Mouse (Mus musculus) hindbrain, embryonic 11.5 days (tissue): Measurements from ENCODE around the gene Zfp985. TPM values are rescaled to one million over a fixed set of nuclear protein-coding genes. Genes with fewer than 3 reads are reported as not detected.
"Not testable (repeated sequence)": the region's sequence is repeated elsewhere in the genome, so short reads cannot be mapped to it uniquely, and the experiment has no call there.

Source experiments
- ATAC-seq: fragments of 200-750 bp; cut with Nextera tagmentation; 2 replicates; pipeline ENCODE4 v1.8.0; 2017; ENCODE audit warnings: mild to moderate bottlenecking, moderate TSS enrichment, moderate library complexity; ENCODE audit not compliant: low FRiP score
- DNase-seq: peaks from one replicate; pipeline ENCODE4 v3.0.0-alpha.2; 2015; ENCODE audit warnings: low spot score
- H3K27ac ChIP-seq: fragments of 300-500 bp; sonication (generic); 2 replicates; pipeline ENCODE4 v1.5.1; 2014; ENCODE audit warnings: mild to moderate bottlenecking, low read depth, low read length
- H3K27me3 ChIP-seq: fragments of 300-500 bp; sonication (generic); 2 replicates; pipeline ENCODE4 v1.6.1; 2014; ENCODE audit warnings: mild to moderate bottlenecking, low read length, moderate library complexity, mixed read lengths; ENCODE audit not compliant: control insufficient read depth, insufficient read depth
- H3K36me3 ChIP-seq: fragments of 300-500 bp; sonication (generic); 2 replicates; pipeline ENCODE4 v1.6.1; 2014; ENCODE audit warnings: mild to moderate bottlenecking, low read length, moderate library complexity, mixed read lengths; ENCODE audit not compliant: control insufficient read depth, insufficient read depth
- H3K4me1 ChIP-seq: fragments of 300-500 bp; sonication (generic); replicated peaks from 2 replicates; pipeline ENCODE4 v1.6.1; 2014; ENCODE audit warnings: low read length, mixed read lengths; ENCODE audit not compliant: control insufficient read depth, insufficient read depth
- H3K4me2 ChIP-seq: fragments of 300-500 bp; sonication (generic); replicated peaks from 2 replicates; pipeline ENCODE4 v1.6.1; 2014; ENCODE audit warnings: mild to moderate bottlenecking, low read depth, low read length
- H3K4me3 ChIP-seq: fragments of 300-500 bp; sonication (generic); 2 replicates; pipeline ENCODE4 v1.5.1; 2014; ENCODE audit warnings: low read depth, low read length
- H3K9ac ChIP-seq: fragments of 300-500 bp; sonication (generic); 2 replicates; pipeline ENCODE4 v1.6.1; 2014; ENCODE audit warnings: low read depth, low read length
- H3K9me3 ChIP-seq: fragments of 300-500 bp; sonication (generic); 2 replicates; pipeline ENCODE4 v1.6.1; 2016; ENCODE audit warnings: low read length; ENCODE audit not compliant: control insufficient read depth
- WGBS: fragments of 180-500 bp; shearing (Covaris S2); extraction: QIAGEN DNeasy Blood & Tissue Kit; methylation state at CpG from one replicate; pipeline ENCODE4 v1.1.7; 2014; 5-methylcytosine and 5-hydroxymethylcytosine counted together
- polyA plus RNA-seq: library from polyadenylated mRNA; unstranded; fragments of >200 nt; fragmentation: Nextera tagmentation; extraction: Ambion mirVana; gene quantifications from 2 replicates; pipeline ENCODE4 v1.2.1, GENCODE M21; 2014

The Zfp985 gene
- polyA plus RNA-seq, 1 experiment from 2014 or later = 0.17 TPM

- no peak overlapping the region for H3K27ac ChIP-seq
- H3K4me1 ChIP-seq = no peaks in the 10 kb centered on the region
- H3K27me3 ChIP-seq = no peaks in the 10 kb centered on the region
- ATAC-seq (peak; percentile 57; the same call in 1 of the 2 replicates), DNase-seq (no peak)
- H3K9ac ChIP-seq = no peak overlapping the region
- 61% methylated on average over 1 of the region's 1 CpGs for WGBS
- H3K4me2 ChIP-seq = no peak overlapping the region
- no peaks in the 10 kb centered on the region for H3K36me3 ChIP-seq
- no peak overlapping the region for H3K4me3 ChIP-seq
- H3K9me3 ChIP-seq = peaks cover 3% of the 10 kb centered on the region
These were observed 33.7 kb downstream of the Zfp985 start for GRCm38 (mm10) chr4:147586511-147587473.

- not testable (repeated sequence) for H3K27ac ChIP-seq, DNase-seq, H3K9ac ChIP-seq, H3K36me3 ChIP-seq, ATAC-seq, H3K4me1 ChIP-seq, H3K27me3 ChIP-seq, H3K4me3 ChIP-seq, H3K4me2 ChIP-seq, H3K9me3 ChIP-seq
- 86% methylated on average over 3 of the region's 3 CpGs for WGBS
These were observed 41.6 kb downstream of the Zfp985 start for GRCm38 (mm10) chr4:147594630-147595029.

- WGBS = 55% methylated on average over 1 of the region's 1 CpGs
- no peak for ATAC-seq
- Histone ChIP-seq H3K4me3 (no peak overlapping the region), H3K27ac (no peak overlapping the region), H3K9ac (no peak overlapping the region), H3K4me1 (no peaks in the 10 kb centered on the region), H3K9me3 (peaks cover 3% of the 10 kb centered on the region; the same call in 1 of the 2 replicates), H3K27me3 (no peaks in the 10 kb centered on the region), H3K4me2 (no peak overlapping the region), H3K36me3 (no peaks in the 10 kb centered on the region)
- no peak for DNase-seq
These were observed 44.6 kb downstream of the Zfp985 start for GRCm38 (mm10) chr4:147597685-147598084.

- H3K9me3 ChIP-seq = peaks cover 3% of the 10 kb centered on the region; the same call in 1 of the 2 replicates
- no peaks in the 10 kb centered on the region for H3K4me1 ChIP-seq
- H3K36me3 ChIP-seq = no peaks in the 10 kb centered on the region
- WGBS = 58% methylated on average over 2 of the region's 2 CpGs
- no peak overlapping the region for H3K4me2 ChIP-seq
- ATAC-seq = peak; percentile 35; the same call in 1 of the 2 replicates
- H3K4me3 ChIP-seq = no peak overlapping the region
- no peaks in the 10 kb centered on the region for H3K27me3 ChIP-seq
- DNase-seq = no peak
- no peak overlapping the region for H3K9ac ChIP-seq
- H3K27ac ChIP-seq = no peak overlapping the region
These were observed 45.8 kb downstream of the Zfp985 start for GRCm38 (mm10) chr4:147598831-147599230.

GRCm38 (mm10) chr4:147601881-147602280 is 48.8 kb downstream of the Zfp985 start:
- DNase-seq (no peak), ATAC-seq (no peak)
- Histone ChIP-seq H3K4me2 (no peak overlapping the region), H3K9me3 (peaks cover 3% of the 10 kb centered on the region; the same call in 1 of the 2 replicates), H3K27ac (no peak overlapping the region), H3K36me3 (no peaks in the 10 kb centered on the region), H3K4me3 (no peak overlapping the region), H3K9ac (no peak overlapping the region), H3K27me3 (no peaks in the 10 kb centered on the region), H3K4me1 (no peaks in the 10 kb centered on the region)
- WGBS = 39% methylated on average over 1 of the region's 1 CpGs

- 90% methylated on average over 4 of the region's 4 CpGs for WGBS
- no peaks in the 10 kb centered on the region for H3K36me3 ChIP-seq
- H3K27ac ChIP-seq = no peak overlapping the region
- no peak overlapping the region for H3K9ac ChIP-seq
- H3K4me1 ChIP-seq = no peaks in the 10 kb centered on the region
- no peaks in the 10 kb centered on the region for H3K27me3 ChIP-seq
- no peak overlapping the region for H3K4me2 ChIP-seq
- no peak overlapping the region for H3K4me3 ChIP-seq
- DNase-seq (no peak), ATAC-seq (no peak)
- H3K9me3 ChIP-seq = peaks cover 3% of the 10 kb centered on the region; the same call in 1 of the 2 replicates
These were observed 50.7 kb downstream of the Zfp985 start for GRCm38 (mm10) chr4:147603806-147604205.

GRCm38 (mm10) chr4:147605521-147605920 is 52.4 kb downstream of the Zfp985 start:
- Histone ChIP-seq H3K4me1 (no peaks in the 10 kb centered on the region), H3K9me3 (no peaks in the 10 kb centered on the region; the same call in 1 of the 2 replicates), H3K4me3 (no peak overlapping the region), H3K36me3 (no peaks in the 10 kb centered on the region), H3K9ac (no peak overlapping the region), H3K27ac (no peak overlapping the region), H3K27me3 (no peaks in the 10 kb centered on the region), H3K4me2 (no peak overlapping the region)
- WGBS = 78% methylated on average over 4 of the region's 4 CpGs
- DNase-seq (no peak), ATAC-seq (no peak)

- WGBS = 87% methylated on average over 6 of the region's 6 CpGs
- not testable (repeated sequence) for H3K4me3 ChIP-seq, ATAC-seq, H3K9ac ChIP-seq, H3K36me3 ChIP-seq, DNase-seq, H3K27me3 ChIP-seq, H3K4me1 ChIP-seq, H3K27ac ChIP-seq, H3K4me2 ChIP-seq, H3K9me3 ChIP-seq
These were observed 53.4 kb downstream of the Zfp985 start for GRCm38 (mm10) chr4:147606511-147606910.

- ATAC-seq = peak; percentile 85
- not testable (repeated sequence) for H3K9ac ChIP-seq, H3K4me2 ChIP-seq, H3K27ac ChIP-seq, H3K27me3 ChIP-seq, DNase-seq, H3K9me3 ChIP-seq, H3K4me3 ChIP-seq, H3K36me3 ChIP-seq, H3K4me1 ChIP-seq
- no CpG with 5 or more reads among the region's 2 CpGs for WGBS
These were observed 80.8 kb downstream of the Zfp985 start for GRCm38 (mm10) chr4:147633818-147634262.
